Mouse (Mus musculus) layer of hippocampus, adult 18-20 months (tissue): ENCODE measurements around the gene Faap100. TPM values are rescaled to one million over a fixed set of nuclear protein-coding genes. Genes with fewer than 3 reads are reported as not detected.
"Not testable (repeated sequence)": the region's sequence is repeated elsewhere in the genome, so short reads cannot be mapped to it uniquely, and the experiment has no call there.

Experiments used
- DNase-seq, 2 experiments: peaks; one replicate each; pipeline ENCODE4 v3.0.0; 2022; ENCODE audit warnings: low spot score in 2 of 2
- total RNA-seq, 2 experiments: library from RNA; stranded (reverse); gene quantifications; 2 replicates each; pipeline ENCODE4 v1.2.3; 2021

Faap100 gene
- total RNA-seq, 2 experiments from 2014 or later = 16.7 to 18.4 TPM

- DNase-seq = not testable (repeated sequence)
Measured at GRCm38 (mm10) chr11:120352093-120352350, 26.5 kb downstream of the Faap100 start.

- no peak for DNase-seq
Measured at GRCm38 (mm10) chr11:120351250-120352092, 27.1 kb downstream of the Faap100 start.

GRCm38 (mm10) chr11:120350711-120351110 lies 27.9 kb downstream of the Faap100 start:
- no peak for DNase-seq

- peak; percentile 64 to 65 for DNase-seq
Measured at GRCm38 (mm10) chr11:120349986-120350702, 28.4 kb downstream of the Faap100 start.

- DNase-seq = no peak
Measured at GRCm38 (mm10) chr11:120349371-120349985, 29.1 kb downstream of the Faap100 start.

- DNase-seq = no peak
Measured at GRCm38 (mm10) chr11:120348684-120349370, 29.7 kb downstream of the Faap100 start.

GRCm38 (mm10) chr11:120347791-120348683 lies 30.5 kb downstream of the Faap100 start, which contains the start of gene Actg1:
Gene Actg1 (minus strand): TSS chr11:120348542.
- DNase-seq = peak; percentile 76 to 90

- DNase-seq = no peak
Measured at GRCm38 (mm10) chr11:120347301-120347700, 31.3 kb downstream of the Faap100 start.

GRCm38 (mm10) chr11:120346383-120347034 lies 32.1 kb downstream of the Faap100 start:
- DNase-seq = not testable (repeated sequence)

GRCm38 (mm10) chr11:120345067-120345681 lies 33.4 kb downstream of the Faap100 start:
- no peak for DNase-seq

- no peak for DNase-seq
Measured at GRCm38 (mm10) chr11:120344310-120344920, 34.1 kb downstream of the Faap100 start.

- no peak for DNase-seq
Measured at GRCm38 (mm10) chr11:120343519-120344309, 34.9 kb downstream of the Faap100 start.

- no peak for DNase-seq
Measured at GRCm38 (mm10) chr11:120342656-120343160, 35.9 kb downstream of the Faap100 start.

- no peak for DNase-seq
Measured at GRCm38 (mm10) chr11:120341661-120342060, 36.9 kb downstream of the Faap100 start.

GRCm38 (mm10) chr11:120339978-120340513 lies 38.5 kb downstream of the Faap100 start:
- no peak for DNase-seq

- DNase-seq = no peak
Measured at GRCm38 (mm10) chr11:120338786-120339185, 39.8 kb downstream of the Faap100 start.

GRCm38 (mm10) chr11:120337447-120337846 lies 41.1 kb downstream of the Faap100 start:
- no peak for DNase-seq
